Mouse (Mus musculus) liver, embryonic 14.5 days (tissue): ENCODE data around the gene Bcl9.

ENCODE experiments used
- CTCF ChIP-seq: IDR thresholded peaks from 2 replicates; pipeline ENCODE4 v1.5.1; 2016; ENCODE audit warnings: antibody characterized with exemption, low read depth, control low read depth
- EP300 ChIP-seq: IDR thresholded peaks from 2 replicates; pipeline ENCODE4 v1.6.1; 2016; ENCODE audit warnings: antibody characterized with exemption, low read depth

DNA sequence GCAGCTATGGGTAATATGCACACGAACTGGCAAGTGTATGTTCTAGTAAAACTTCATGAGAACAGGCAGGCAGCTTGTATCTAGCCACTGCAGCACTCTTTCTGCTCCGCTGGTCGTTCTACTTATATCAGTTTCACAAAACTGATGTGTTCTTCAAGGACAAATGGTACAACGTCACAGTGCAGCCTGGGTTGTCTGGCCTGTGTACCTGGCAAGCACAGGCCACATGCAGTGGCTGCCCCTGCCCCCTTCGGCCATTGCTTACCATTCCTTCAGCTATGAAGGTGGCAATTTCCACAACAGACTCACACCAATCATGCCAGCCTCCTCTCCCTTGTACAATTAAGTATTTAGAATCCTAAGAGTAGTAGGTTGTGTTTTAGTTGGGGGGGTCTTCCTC, 125.1 kb downstream of the Bcl9 start:
- TF ChIP-seq EP300 (no peak), CTCF (no peak)
